Mouse (Mus musculus) B cell, adult 2 months (primary cell): ENCODE measurements around the gene Cyp4f18.
"Not testable (repeated sequence)": the region's sequence is repeated elsewhere in the genome, so short reads cannot be mapped to it uniquely, and the experiment has no call there.

ENCODE experiments used
- DNase-seq, 2 experiments: peaks; one replicate each; pipeline ENCODE4 v3.0.0; 2022

The Cyp4f18 gene

DNA sequence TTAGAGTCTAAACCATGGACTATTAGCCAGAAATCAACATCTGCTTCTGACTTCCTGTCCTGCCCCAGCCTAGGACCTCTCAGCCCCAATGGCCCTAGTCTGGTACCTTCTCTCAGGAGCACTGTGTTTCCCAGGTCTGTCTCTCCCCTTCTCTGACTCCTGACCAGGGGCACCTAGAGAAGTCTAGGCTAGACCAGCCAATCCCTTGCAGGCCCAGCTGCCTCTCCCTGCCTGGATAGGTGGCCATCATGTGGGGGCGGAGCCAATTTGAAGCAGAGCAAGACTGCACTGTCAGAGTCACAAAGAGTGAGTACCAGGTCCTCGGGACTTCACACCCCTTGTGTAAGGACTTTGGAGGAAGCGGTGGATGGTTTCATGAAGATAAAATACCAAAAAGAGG is at the start of gene Cyp4f18:
TSS of gene Cyp4f18 (minus strand) at position 154 of the 400 bp plus-strand sequence.
- peak; percentile 68 to 69 for DNase-seq

DNA sequence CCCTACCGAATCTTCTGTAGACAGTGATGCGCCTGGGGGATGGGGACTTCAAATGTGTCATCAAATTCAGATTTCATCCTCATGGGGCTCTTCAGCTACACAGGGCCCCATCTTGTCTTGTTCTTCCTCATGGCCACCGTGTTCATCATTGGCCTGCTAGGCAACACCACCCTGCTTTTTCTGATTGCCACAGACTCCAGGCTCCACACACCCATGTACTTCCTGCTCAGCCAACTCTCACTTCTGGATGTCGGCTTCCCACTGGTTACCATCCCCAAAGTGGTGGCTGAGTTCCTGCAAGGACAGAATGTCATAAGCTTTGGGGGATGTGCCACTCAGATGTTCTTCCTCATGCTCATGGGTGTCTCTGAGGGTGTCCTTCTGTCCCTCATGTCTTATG is 48.2 kb upstream of the Cyp4f18 start:
- not testable (repeated sequence) for DNase-seq

DNA sequence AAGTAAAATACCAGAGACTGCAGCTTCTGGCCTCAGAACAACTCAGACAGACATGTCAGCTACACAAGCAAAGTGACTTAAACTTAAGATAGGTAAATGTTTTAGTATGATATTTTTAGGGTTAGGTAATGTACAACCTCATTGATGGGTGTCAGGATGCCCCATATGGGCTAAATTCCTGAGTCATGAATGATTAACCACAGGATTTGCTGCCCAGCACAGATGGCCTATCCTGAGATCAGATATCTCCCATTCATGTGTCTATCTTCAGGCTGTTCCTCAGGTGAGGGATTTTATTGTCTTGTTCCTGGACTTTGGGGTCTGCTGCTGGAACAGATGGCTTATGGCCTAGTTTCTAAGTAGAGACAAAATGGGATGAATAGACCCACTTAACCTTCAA is 45.2 kb upstream of the Cyp4f18 start:
- DNase-seq, result not testable (repeated sequence)

DNA sequence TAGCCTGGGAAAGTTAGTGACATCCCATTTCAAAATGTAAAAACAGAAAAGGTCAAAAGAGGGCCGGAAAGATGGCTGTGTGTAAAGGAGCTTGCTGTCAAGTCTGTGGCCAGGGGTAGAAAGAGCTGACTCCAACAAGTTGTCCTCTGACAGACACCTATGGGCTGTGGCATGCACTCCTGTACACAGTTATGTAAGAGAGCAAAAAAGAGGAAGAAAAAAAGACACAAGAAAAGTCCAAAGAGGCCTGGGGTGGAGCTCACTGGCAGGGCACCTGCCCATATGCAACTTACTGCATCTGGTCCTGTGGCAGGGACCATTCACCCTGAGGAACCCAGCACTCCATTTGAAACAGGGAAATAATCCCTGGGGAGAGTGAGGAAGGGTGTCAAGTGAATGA is 33.1 kb upstream of the Cyp4f18 start:
- peak; percentile 20 to 22 for DNase-seq

DNA sequence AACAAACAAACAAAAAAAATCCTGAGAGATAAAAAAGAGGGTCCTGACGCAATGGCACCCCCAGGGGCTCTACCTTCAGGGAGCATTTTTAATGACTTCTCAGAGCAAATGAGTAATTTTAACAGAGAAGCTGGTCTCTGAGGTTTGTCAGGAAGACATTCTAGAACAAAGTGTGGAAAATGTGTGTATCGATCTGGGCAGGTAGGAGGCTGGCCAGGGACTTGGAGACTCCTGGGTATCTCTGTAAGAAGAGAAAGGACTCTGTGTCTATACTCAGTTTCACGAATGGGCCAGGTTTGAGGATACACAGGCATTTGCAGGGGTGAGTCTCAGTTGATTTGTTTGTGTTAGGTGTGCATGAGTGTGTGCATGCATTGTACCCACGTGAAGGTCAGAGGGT is 31.5 kb upstream of the Cyp4f18 start, which contains the start of gene Olfr372:
TSS of gene Olfr372 (plus strand) at position 301 of the 400 bp plus-strand sequence.
- not testable (repeated sequence) for DNase-seq

DNA sequence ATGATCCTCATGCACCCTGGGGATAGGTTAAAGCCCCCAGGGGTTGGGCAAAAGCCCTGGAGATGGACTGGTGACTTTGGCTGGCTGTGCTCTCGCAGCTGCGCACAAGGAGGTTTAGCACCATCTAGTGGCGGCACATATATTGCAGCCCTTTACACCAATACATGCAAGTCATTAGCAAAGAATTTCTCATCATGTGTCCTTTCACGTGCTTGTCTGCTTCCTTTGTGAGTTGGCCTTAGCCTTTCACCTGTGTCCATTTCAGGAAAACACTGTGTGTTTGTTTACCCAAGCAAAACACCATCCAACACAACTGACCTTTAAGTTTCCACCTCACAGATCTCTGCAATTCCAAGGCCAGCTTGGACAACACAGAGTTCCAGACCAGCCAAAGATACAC is 23.5 kb upstream of the Cyp4f18 start:
- peak; percentile 78 to 79 for DNase-seq

DNA sequence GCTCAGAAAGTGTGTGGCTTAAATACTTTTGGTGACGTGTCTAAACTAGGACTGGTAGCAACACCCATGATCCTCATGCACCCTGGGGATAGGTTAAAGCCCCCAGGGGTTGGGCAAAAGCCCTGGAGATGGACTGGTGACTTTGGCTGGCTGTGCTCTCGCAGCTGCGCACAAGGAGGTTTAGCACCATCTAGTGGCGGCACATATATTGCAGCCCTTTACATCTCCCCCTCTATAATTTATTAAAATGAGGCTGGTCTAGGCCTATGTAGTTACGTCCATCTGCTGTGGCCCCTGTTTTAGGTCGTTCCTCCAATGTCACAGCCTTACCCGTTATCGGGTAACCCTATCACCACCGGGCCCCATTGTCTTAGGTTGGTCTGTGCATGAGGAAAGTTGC is 15.5 kb upstream of the Cyp4f18 start:
- peak; percentile 71 to 77 for DNase-seq

DNA sequence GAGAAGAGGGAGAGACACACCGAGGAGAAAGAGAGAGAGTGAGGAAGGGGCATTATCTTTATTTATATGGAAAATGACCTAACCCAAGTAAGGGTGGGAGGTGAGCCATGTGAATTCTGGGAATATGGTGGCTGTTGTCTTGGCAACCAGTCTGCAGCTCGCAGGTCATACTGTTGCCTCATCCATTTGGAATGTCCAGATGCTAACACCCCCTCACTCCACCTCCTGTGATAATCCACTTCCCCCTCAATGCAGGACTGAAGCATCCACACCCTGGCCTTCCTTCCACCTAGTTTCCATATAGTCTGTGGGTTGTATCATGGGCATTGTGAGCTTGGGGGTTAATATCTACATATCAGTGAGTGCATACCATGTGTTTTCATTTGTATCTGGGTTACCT is 10.4 kb upstream of the Cyp4f18 start:
- no peak for DNase-seq

DNA sequence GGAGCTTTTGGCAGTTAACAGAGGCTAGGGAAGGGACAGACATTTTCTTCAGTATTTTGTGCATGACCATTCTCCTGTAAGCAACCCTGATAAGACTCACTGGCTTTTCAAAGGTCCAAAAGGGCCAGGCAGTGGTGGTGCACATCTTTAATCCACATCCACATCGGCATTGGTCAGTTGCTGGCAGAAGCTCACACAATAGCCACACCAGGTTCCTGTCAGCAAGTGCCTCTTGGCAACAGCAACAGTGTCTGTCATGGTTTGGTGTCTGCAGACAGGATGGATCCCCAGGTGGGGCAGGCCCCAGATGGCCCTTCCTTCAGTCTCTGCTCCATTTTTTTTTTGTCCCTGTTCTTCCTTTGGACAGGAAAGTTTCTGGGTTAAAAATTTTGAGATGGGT is 9.6 kb upstream of the Cyp4f18 start:
- not testable (repeated sequence) for DNase-seq

DNA sequence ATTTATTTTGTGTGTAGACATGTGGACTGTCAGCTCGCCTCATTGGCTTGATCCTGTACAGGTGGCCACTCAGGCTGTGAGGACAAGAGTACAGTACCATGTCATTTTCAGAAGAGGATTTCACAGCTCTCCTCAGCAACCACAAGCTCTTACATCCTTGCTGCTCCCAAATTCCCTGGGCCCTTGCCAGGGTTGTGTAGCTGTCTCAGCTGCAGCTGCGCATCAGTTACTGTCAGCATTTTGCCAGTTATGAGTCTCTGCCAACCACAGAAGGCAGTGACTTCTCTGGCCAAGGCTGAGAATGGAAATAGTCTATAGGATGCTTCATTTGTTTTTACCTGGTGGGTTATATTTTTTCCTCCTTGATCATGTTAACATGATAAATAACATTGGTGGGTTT is 8.7 kb upstream of the Cyp4f18 start:
- no peak for DNase-seq

DNA sequence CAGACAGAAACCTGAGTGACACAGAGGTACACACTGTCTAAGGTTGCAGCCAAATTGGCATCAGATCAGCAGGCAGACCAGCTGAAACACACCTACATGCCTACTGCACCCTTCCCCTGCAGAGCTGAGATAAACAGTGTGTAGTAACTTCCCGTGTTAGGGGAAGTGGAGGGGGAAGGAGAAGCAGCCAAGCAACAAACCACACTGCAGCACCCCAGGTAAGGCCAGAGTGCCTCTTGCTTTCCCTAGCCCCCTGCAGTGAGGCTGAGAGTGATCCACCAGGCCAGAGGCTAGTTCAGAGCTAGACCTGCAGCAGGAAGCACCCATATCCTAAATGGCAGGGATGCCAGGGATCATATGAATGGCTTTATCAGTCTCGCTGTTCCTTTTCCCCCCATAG is 7.9 kb upstream of the Cyp4f18 start:
- peak; percentile 72 to 76 for DNase-seq

DNA sequence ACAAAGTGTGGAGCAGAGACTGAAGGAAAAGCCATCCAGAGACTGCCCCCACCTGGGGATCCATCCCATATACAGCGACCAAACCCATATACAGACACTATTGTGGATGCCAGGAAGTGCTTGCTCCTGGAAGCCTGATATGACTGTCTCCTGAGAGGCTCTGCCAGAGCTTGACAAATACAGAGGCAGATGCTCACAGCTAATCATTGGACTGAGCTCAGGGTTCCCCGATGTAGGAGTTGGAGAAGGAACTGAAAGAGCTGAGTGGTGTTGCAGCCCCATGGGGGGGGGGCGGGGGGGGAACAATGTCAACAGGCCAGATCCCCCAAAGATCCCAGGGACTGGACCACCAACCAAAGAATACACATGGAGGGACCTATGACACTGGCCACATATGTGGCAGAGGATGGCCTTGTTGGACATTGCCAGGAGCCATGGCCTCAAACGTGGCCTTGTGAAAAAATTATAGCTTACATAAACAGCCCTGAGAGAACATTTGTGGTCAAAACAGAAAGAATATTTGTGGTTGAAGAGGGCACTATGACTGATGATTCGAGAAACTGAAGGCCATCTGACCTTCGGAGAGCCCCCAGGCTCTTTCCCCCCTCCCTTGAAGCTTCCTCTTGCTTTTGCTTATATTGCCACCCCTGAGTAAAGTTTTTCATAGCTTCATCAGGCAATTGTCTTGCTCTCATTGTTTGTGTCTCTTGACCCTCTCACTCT is 4.2 kb upstream of the Cyp4f18 start:
- peak in 1 of 2 experiments; percentile 40 for DNase-seq

DNA sequence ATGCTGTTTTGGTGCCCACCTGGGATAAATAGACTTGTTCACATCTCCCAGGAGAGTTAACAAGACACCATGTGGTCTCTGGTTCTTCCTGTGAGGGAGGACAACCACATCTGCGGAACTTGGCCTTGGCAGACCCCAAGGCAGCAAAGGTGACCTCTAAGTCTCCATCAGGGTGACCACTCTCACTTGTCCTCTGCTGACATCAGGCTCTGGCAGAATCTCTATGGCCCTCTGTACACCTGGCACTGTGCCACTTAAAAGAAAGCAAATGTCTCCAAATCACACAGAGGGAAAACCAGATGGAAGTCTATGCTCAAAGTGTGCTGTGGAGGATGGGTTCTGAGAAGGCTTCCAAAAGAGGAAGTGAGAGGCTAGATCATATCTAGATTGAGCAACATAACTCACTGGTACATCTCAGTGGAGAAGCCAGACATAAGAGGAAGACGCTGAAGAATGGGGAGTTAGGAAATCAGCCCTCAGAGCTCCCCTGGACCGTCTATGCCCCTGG is 1.2 kb downstream of the Cyp4f18 start:
- peak; percentile 72 for DNase-seq

DNA sequence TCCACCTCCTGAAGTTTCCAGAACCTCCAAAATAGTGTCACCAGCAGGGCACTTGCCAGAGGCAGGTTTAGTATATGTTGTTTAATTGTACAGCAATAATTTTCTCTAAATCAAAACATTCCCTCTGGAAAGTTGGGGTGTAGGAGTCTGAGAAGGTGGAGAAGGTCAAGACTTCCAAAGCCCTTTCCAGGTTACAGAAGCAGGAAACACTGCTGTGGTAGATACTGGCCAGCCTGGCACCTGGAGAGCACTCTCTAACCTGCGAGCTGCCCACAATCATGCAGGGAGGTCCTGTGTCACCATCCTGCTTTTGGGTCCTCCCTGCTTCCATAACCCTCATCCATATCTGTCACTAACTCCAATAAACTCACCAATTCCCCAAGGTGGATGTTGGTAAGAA is 2.7 kb downstream of the Cyp4f18 start:
- no peak for DNase-seq

DNA sequence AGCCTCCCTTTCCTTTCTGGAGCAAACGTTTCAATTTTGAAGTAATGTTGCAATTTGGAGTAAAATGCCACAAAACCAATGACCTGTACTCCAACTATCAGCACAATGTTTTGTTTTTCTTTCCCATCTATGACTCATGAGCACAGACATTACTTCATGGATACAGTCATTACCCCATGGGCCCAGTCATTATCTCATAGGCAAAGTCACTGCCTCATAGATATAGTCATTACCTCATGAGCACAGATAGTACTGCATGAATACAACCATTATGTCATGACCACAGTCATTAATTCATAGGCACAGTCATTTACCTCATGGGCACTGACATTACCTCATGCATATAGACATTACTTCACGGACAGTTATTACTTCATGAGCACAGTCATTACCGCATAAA is 3.5 kb downstream of the Cyp4f18 start:
- DNase-seq, result no peak

DNA sequence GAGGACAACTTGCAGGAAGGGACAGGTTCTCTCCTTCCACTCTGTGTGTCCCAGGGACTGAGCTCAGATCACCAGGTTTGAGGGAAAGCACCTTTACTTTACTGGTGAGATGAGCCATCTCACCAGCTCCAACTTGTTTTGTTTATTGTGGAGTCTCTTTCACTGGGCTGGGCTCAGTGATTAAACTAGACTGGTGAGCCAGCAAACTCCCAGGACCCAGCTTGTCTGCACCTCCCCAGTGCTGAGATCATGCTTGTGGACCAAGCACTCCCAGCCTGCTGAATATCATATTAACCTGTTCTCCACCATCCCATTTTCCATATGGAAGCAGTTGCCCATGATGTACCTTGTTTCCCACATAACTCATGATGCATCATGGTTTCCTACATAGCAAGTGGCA is 6.5 kb downstream of the Cyp4f18 start:
- no peak for DNase-seq

DNA sequence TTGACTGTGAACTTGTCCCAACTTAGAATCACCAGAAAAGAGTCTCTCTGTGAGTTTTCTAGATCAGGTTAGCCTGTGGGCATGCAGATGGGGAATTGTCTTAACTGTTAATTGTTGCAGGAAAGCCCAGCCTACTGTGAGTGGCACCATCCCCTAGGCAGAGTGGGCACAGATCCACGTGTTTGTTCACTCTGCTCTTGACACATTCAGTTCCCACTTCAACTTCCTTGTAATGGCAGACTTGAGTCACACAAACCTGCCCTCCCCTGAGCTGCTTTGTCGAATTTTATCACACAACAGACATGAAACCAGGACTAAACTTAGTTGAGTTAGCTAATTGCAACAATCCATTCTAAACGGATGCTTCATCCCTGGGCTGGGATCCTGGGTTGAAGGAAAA is 9.2 kb downstream of the Cyp4f18 start:
- no peak for DNase-seq

DNA sequence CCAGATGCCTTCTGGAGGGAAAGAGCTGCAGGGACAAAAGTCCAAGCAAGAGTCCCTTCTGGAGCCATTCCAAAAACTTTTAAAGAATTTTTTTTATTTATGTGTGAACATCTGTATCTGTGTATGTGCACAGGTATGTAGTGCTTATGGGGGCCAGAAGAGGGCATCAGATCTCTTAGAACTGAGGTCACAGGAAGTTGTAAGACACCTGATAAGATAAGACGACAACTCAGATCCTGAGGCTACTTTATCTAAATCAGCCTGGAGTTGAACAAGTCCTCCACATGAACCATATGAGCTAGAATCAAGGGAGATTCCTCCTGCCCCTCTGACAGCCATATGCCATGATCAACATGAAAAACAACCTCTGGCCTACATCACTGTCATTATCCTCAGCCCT is 10.0 kb downstream of the Cyp4f18 start:
- no peak for DNase-seq

DNA sequence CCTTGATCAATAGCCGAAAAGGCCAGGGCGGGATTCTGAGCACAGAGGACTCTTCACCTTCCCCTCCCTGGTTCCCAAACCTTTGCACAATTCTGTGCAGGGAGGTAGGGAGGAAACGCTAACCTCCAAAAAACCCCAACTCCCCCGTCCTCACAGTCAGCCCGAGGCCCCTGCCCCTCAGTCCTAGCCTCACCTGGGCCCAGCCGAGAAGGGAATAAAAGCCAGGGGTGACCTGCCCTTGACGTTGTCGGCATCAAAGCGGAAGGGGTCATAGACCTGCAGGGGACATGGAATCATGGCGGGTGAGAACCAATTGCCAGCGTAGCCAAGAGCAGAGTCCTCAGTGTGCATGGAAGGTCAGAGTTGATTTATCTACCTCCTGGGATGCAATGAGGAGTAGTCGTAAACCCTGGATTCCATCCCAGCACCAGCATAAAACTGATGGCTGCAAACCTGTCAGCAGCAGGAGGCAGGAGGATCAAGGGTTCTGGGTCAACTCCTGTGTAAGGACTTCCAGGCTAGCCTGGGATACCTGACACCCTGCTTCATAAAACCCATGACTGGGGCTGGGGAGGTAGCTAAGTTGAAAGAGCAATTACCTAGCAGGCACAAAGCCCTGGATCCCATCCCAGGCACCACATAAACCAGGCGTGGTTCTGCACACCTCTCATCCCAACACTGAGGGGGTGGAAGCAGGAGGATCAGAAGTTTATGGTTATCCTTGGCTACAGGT is 20.4 kb downstream of the Cyp4f18 start:
- no peak for DNase-seq

DNA sequence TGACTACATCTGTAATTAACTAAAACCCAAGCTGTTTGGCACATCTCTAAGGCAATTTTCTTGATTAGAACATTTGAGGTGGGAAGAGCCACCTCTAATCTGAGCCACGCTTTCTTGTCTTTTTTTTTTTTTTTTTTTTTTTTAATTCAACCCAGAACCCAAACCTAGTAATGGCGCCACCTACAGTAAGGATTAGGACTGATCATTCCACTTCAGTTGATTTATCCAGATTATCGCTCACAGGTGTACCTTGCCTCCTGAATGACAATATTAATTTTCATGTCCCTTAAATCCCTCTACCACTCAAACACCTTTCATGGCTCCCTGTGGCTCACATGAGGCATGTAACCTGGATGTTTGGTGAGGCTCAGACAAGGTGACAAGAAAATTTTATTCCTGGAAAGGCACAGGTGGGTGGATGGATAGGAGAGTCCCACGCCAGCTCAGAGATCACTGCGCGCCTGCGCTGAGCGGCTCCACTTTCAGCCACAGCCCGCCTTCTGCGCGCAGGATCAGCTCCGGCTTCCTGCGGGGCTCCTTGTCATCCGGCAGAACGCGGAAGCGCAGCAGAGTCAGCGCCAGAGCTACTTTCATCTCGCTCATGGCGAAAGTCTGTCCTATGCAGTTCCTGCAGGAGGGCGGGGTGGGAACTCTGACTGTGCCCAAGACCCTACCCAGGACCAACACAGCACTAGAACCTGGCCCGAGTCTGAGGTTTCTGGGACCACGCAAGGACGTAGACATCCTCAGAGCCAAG is 21.1 kb downstream of the Cyp4f18 start:
- peak; percentile 44 for DNase-seq

DNA sequence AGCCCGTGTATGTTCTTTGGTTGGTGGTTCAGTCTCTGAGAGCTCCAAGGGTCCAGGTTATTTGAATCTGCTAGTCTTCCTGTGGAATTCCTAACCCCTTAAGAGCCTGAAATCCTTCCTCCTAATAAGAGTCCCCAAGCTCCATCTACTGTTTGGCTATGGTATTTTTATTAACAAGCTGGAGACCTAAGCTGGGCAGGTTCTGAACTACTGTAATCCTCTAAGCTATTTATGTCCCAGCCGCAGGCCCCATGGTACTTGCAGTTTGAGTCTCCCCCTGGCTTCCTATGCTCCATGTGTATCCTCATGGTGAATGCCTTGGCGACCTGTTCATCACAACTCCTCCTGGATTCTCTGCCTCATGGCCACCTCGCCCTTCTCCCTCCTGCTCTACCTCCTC is 24.8 kb downstream of the Cyp4f18 start:
- no peak for DNase-seq

DNA sequence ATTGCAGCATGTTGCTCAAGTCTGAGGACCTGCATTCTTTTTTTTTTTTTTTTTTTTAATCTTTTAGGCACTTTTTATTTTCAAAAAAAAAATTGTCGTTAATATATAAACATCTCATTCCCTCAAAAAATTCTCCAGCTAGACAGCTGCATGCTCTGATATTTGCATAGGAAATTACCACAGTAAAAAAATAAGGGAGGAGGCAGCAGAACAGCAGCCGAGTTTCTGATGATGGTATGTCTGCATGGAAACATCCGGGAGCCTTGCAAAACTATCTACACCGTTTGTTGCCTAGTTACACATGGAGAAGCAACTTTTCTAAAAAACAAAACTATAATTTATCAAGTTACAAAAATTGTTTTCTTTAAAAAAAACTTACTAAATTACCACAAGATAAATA is 28.0 kb downstream of the Cyp4f18 start:
- no peak for DNase-seq

DNA sequence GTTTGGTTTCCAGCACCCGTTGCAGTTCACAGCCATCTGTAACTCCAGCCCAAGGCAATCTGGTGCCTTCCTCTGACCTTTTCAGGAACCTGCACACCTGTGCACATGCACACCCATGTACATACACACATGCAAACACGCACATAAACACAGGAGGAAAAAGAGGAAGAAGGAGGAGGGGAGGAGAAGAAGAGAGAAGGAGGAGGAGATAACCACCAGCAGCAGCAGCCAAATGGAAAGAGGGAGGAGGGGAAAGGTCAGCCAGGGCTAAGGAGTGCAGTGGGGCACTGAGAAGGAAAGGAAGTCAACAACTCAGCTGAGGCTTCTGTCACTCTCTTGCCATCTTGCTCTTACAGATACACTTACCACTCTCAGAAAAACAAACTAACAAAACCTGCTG is 28.4 kb downstream of the Cyp4f18 start:
- peak; percentile 29 to 30 for DNase-seq
